Mouse (Mus musculus) G1E (cell line): ENCODE measurements around the gene Atp5b.

ENCODE experiments used
- CTCF ChIP-seq: IDR thresholded peaks from 2 replicates; pipeline ENCODE4 v1.5.1; 2012; ENCODE audit warnings: low read depth, low read length, inconsistent platforms, mixed read lengths
- GATA1 ChIP-seq: IDR thresholded peaks from 2 replicates; pipeline ENCODE4 v1.6.1; 2012; ENCODE audit warnings: borderline replicate concordance, low read length, inconsistent platforms, mixed read lengths
- POLR2AphosphoS5 ChIP-seq: IDR thresholded peaks from 2 replicates; pipeline ENCODE4 v1.6.1; 2012; ENCODE audit warnings: low read depth, low read length, inconsistent platforms; ENCODE audit not compliant: insufficient replicate concordance

GRCm38 (mm10) chr10:128036746-128037425 lies 46.2 kb upstream of the Atp5b start:
- TF ChIP-seq CTCF (no peak), GATA1 (no peak), POLR2AphosphoS5 (no peak)
